Mouse (Mus musculus): ENCODE results near the gene Col10a1.
"Not testable (repeated sequence)": the region's sequence is repeated elsewhere in the genome, so short reads cannot be mapped to it uniquely, and the experiment has no call there.

Gene Col10a1

GRCm38 (mm10) chr10:34389681-34390080 is at the start of gene Col10a1:
Gene Col10a1 (plus strand): TSS chr10:34389981.
- no peak for DNase-seq

- DNase-seq, result no peak
Observed at GRCm38 (mm10) chr10:34341014-34341413, 48.8 kb upstream of the Col10a1 start.

- DNase-seq, result no peak
Observed at GRCm38 (mm10) chr10:34341886-34342285, 47.9 kb upstream of the Col10a1 start.

DNA sequence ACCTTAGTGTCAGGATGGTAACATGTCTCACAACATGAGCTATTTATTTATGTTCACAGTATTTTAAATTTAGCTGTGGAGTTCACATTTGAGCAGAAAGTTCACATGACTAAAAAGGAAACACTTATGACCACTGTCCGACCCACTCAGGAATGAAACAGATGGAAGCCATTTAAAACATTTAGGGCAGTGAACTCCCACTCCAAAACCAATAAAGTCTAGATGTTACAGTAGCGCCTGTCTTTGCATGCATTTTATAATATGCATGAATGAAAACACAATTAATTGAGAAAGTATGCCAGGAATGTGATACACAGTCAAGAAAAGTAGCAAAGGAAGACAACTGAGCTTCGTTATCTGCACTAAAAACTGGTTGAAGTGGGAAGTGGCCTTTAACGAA is 37.6 kb upstream of the Col10a1 start:
- no peak for DNase-seq

DNA sequence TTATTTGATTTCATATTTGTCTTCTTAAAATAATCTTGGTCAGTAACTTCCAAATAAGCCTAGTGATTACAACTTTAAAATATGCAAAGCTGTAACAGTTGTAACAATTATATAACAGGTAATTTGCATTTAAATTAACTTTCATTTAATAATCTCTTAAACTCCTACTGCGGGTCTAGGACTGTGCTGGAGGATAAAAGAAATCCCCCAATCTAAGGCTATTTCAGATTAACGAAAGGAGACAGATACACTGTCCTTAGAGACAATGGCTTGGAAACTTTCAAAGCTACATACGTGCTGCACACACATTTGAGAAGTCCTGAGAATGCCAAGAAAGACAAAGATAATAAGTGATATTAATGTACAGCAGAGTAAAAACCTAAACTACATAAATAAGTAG is 31.5 kb upstream of the Col10a1 start:
- DNase-seq, result no peak

GRCm38 (mm10) chr10:34363756-34364155 is 26.0 kb upstream of the Col10a1 start:
- no peak for DNase-seq

- DNase-seq, result no peak
Observed at GRCm38 (mm10) chr10:34368138-34368537, 21.6 kb upstream of the Col10a1 start.

GRCm38 (mm10) chr10:34373332-34373731 is 16.4 kb upstream of the Col10a1 start:
- no peak for DNase-seq

GRCm38 (mm10) chr10:34385636-34386035 is 4.1 kb upstream of the Col10a1 start:
- DNase-seq, result no peak

GRCm38 (mm10) chr10:34396959-34397358 is 7.2 kb downstream of the Col10a1 start:
- DNase-seq, result no peak

- DNase-seq, result no peak
Observed at GRCm38 (mm10) chr10:34399267-34399666, 9.5 kb downstream of the Col10a1 start.

DNA sequence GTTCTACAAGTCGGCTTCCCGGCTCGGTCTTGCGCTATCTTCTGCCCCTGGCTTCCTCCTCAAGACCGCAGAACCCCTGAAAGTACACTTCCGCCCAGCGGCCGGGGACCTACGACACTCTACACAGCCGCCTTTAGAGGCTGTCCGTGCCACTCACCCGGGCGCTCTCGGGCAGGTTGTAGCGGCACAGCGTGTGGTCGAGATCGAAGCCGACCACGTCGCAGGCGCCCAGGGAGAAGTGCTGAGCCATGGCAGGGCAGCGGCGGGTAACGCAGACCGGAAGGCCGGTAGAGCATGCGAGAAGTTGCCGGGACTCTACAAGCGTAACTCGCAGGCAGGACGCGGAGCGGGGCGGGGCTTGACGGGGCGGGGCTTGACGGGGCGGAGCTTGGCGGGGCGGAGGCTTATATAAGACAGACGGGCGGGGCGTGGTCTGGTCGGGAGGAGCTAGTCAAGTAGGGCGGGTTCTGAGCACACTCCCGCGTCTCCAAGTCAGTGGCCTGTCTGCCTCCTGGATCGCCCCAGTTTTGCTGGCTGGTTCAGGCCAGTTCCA is 28.5 kb downstream of the Col10a1 start, which contains the start of gene Nt5dc1:
Nt5dc1 (minus strand) TSS at position 349 of the 553 bp plus-strand sequence.
- DNase-seq, result peak; percentile 94

- not testable (repeated sequence) for DNase-seq
Observed at GRCm38 (mm10) chr10:34418794-34419193, 29.0 kb downstream of the Col10a1 start.

DNA sequence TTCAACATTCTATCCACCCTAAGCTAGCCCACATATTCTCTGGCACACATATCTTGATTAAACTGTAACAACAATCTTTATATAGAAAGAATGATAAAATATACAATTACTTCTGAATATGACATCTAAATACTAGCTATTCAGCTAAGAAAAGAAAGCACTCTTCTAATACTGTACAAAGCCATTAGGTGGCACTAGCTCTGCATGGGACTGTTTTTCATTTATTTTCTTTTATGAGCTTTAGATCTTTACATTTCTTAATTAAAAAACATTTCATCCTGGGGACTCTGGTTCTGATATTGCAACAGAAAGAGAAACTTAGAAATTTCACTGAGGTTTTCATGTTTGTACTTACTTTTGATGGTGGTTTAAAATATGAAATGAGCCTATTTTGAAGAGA is 42.0 kb downstream of the Col10a1 start:
- peak; percentile 17 for DNase-seq

- not testable (repeated sequence) for DNase-seq
Observed at GRCm38 (mm10) chr10:34434191-34434590, 44.4 kb downstream of the Col10a1 start.
